Mouse (Mus musculus): ENCODE results near the gene Myl12a. TPM values are rescaled to one million over a fixed set of nuclear protein-coding genes. Genes with fewer than 3 reads are reported as not detected.

Gene Myl12a
- polyA plus RNA-seq, 1 experiment = 1,052 TPM

DNA sequence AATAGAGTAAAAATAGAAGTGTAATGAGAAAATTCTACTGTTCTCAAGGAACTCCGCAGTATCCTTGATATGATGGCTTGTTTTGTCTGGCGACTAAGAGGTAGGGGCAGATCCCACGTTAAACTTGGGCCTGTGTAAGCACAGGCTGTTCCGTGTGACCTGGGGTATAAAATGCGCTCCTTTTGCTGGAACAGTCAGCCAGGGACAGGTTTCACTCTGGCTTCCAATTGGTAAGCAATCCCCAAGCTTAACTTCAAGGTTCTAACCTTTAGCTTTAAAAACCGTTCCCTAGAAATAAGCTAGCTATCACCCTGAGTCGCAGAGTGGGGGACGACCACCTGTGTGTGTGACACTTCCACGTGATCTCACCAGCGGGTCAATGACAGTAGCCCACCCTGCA is 30.0 kb upstream of the Myl12a start:
- TF ChIP-seq CTCF (IDR thresholded peaks at IDR 0.05; ENCODE audit: borderline replicate concordance, insufficient read depth, low read length) (no peak), POLR2A (IDR thresholded peaks at IDR 0.05; ENCODE audit: low read depth, low read length) (no peak)

GRCm38 (mm10) chr17:71027186-71027585 is 24.5 kb upstream of the Myl12a start:
- TF ChIP-seq CTCF (IDR thresholded peaks at IDR 0.05; ENCODE audit: borderline replicate concordance, insufficient read depth, low read length) = no peak
- TF ChIP-seq POLR2A (IDR thresholded peaks at IDR 0.05; ENCODE audit: low read depth, low read length) = no peak
- no peak overlapping the region for H3K27ac ChIP-seq (ENCODE audit: insufficient read depth, low read length)
- H3K4me1 ChIP-seq (ENCODE audit: control insufficient read depth, insufficient read depth, low read length) = no peaks in the 10 kb centered on the region

More for the DNA sequence above, 30.0 kb upstream of the Myl12a start:
- no peak overlapping the region for H3K27ac ChIP-seq (ENCODE audit: insufficient read depth, low read length)
- H3K4me3 ChIP-seq (ENCODE audit: insufficient read depth, low read length) = no peak overlapping the region
- no peaks in the 10 kb centered on the region for H3K4me1 ChIP-seq (ENCODE audit: control insufficient read depth, insufficient read depth, low read length)

GRCm38 (mm10) chr17:71025922-71026321 is 23.2 kb upstream of the Myl12a start:
- Histone ChIP-seq H3K27ac (ENCODE audit: insufficient read depth, low read length) (no peak overlapping the region), H3K4me3 (ENCODE audit: insufficient read depth, low read length) (no peak overlapping the region), H3K4me1 (ENCODE audit: control insufficient read depth, insufficient read depth, low read length) (peaks cover 2% of the 10 kb centered on the region; the same call in 1 of the 2 replicates)
- TF ChIP-seq POLR2A (IDR thresholded peaks at IDR 0.05; ENCODE audit: low read depth, low read length) (no peak), CTCF (IDR thresholded peaks at IDR 0.05; ENCODE audit: borderline replicate concordance, insufficient read depth, low read length) (no peak)

More at GRCm38 (mm10) chr17:71027186-71027585, 24.5 kb upstream of the Myl12a start:
- H3K4me3 ChIP-seq (ENCODE audit: insufficient read depth, low read length) = no peak overlapping the region

DNA sequence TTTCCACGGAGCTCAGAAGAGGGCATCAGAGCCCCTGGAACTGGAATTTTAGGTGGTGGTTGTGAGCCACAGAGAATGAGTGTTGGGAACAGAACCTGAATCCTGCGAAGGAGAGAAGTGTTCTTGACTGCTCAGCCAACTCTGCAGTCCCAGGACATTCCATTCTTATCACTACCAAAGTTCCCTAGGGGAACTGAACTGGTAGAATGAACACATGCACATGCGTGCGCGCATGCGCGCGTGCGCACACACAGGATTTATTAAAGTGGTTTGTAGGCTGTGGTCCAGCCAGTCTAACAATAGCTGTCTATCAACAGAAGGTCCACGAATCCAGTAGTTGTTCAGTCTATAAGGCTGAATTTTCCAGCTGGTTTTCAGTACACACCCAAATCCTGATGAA is 21.4 kb upstream of the Myl12a start:
- Histone ChIP-seq H3K4me1 (ENCODE audit: control insufficient read depth, insufficient read depth, low read length) (peaks cover 2% of the 10 kb centered on the region; the same call in 1 of the 2 replicates), H3K4me3 (ENCODE audit: insufficient read depth, low read length) (no peak overlapping the region), H3K27ac (ENCODE audit: insufficient read depth, low read length) (no peak overlapping the region)
- TF ChIP-seq CTCF (IDR thresholded peaks at IDR 0.05; ENCODE audit: borderline replicate concordance, insufficient read depth, low read length) (no peak), POLR2A (IDR thresholded peaks at IDR 0.05; ENCODE audit: low read depth, low read length) (no peak)

GRCm38 (mm10) chr17:71022841-71023240 is 20.2 kb upstream of the Myl12a start:
- no peak overlapping the region for H3K27ac ChIP-seq (ENCODE audit: insufficient read depth, low read length)
- no peak overlapping the region for H3K4me3 ChIP-seq (ENCODE audit: insufficient read depth, low read length)
- TF ChIP-seq CTCF (IDR thresholded peaks at IDR 0.05; ENCODE audit: borderline replicate concordance, insufficient read depth, low read length) = no peak
- no peak for TF ChIP-seq POLR2A (IDR thresholded peaks at IDR 0.05; ENCODE audit: low read depth, low read length)
- peaks cover 2% of the 10 kb centered on the region; the same call in 1 of the 2 replicates for H3K4me1 ChIP-seq (ENCODE audit: control insufficient read depth, insufficient read depth, low read length)

DNA sequence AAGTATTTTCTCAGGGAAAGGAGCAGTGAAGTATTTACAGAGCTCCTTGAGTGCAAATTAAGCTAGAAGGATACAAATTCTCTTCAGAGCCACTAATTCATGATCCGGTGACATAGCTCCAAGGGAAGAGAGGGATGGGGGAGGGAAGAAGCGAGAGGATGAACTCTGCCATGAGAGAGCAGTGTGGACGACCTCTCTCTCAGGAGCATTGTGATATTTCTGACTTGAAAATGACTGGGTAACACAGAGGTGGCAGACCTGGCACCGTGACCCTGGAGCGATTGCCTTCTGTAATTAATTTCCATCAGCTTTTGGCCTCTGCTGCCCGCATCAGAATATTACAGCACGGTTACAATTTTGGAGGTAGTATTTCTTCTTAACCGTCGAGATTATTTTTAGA is 17.2 kb upstream of the Myl12a start:
- no peak overlapping the region for H3K4me3 ChIP-seq (ENCODE audit: insufficient read depth, low read length)
- H3K27ac ChIP-seq (ENCODE audit: insufficient read depth, low read length) = no peak overlapping the region
- TF ChIP-seq CTCF (IDR thresholded peaks at IDR 0.05; ENCODE audit: borderline replicate concordance, insufficient read depth, low read length) = no peak
- H3K4me1 ChIP-seq (ENCODE audit: control insufficient read depth, insufficient read depth, low read length) = peaks cover 2% of the 10 kb centered on the region; the same call in 1 of the 2 replicates

GRCm38 (mm10) chr17:71019309-71019655 is 16.6 kb upstream of the Myl12a start:
- Histone ChIP-seq H3K4me1 (ENCODE audit: control insufficient read depth, insufficient read depth, low read length) (peaks cover 2% of the 10 kb centered on the region; the same call in 1 of the 2 replicates), H3K27ac (ENCODE audit: insufficient read depth, low read length) (no peak overlapping the region), H3K4me3 (ENCODE audit: insufficient read depth, low read length) (no peak overlapping the region)
- no peak for TF ChIP-seq CTCF (IDR thresholded peaks at IDR 0.05; ENCODE audit: borderline replicate concordance, insufficient read depth, low read length)
- TF ChIP-seq POLR2A (IDR thresholded peaks at IDR 0.05; ENCODE audit: low read depth, low read length) = no peak

- Histone ChIP-seq H3K4me3 (ENCODE audit: insufficient read depth, low read length) (no peak overlapping the region), H3K27ac (ENCODE audit: insufficient read depth, low read length) (no peak overlapping the region), H3K4me1 (ENCODE audit: control insufficient read depth, insufficient read depth, low read length) (peaks cover 2% of the 10 kb centered on the region; the same call in 1 of the 2 replicates)
- no peak for TF ChIP-seq CTCF (IDR thresholded peaks at IDR 0.05; ENCODE audit: borderline replicate concordance, insufficient read depth, low read length)
- no peak for TF ChIP-seq POLR2A (IDR thresholded peaks at IDR 0.05; ENCODE audit: low read depth, low read length)
Observed at GRCm38 (mm10) chr17:71018616-71019308, 16.1 kb upstream of the Myl12a start.

DNA sequence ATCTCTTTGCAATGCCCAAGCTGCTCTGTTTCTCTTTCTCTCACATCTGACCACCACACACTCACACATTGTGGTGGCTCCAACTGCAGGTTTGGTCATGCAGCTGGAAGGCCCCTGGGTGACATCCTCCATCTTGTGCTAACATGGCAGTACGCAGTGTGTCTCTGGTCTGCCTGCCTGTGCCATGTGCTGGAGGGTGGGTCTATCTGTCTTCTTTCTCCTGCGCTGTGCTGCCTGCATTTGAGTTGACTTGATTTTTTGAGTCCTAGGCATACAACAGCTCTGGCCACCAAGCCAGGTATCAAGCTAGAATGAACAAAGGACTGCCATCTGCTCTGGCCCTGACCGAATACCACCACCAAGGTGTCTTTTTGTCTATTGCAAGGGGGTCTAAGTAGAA is 15.5 kb upstream of the Myl12a start:
- Histone ChIP-seq H3K27ac (ENCODE audit: insufficient read depth, low read length) (no peak overlapping the region), H3K4me3 (ENCODE audit: insufficient read depth, low read length) (no peak overlapping the region), H3K4me1 (ENCODE audit: control insufficient read depth, insufficient read depth, low read length) (peaks cover 2% of the 10 kb centered on the region; the same call in 1 of the 2 replicates)
- no peak for TF ChIP-seq CTCF (IDR thresholded peaks at IDR 0.05; ENCODE audit: borderline replicate concordance, insufficient read depth, low read length)
- TF ChIP-seq POLR2A (IDR thresholded peaks at IDR 0.05; ENCODE audit: low read depth, low read length) = no peak

DNA sequence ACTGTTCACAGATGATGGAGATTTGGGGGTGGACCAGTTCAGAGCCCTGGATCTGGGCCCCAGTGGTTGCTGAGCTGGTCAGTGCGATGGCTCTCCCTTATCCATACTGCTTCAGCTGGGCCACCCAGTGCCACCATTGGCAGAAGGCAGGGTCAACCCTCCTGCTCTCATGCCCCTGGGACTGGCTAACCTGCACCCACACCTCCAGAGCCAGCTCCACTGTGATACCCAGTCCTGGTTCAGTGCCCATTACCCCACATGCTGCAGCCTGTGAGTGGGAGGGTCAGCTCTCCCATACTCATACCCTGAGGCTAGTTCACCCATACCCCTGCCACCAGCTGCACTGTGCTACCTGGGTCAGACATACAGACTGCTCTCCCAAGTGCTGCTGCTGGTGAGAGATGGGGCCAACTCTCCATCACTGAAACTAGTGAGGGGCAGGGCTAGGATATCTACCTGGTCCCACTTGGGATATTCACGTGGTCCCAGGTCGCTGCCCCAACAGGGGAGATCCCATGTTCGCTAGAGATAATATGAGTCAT is 14.8 kb upstream of the Myl12a start:
- peaks cover 2% of the 10 kb centered on the region; the same call in 1 of the 2 replicates for H3K4me1 ChIP-seq (ENCODE audit: control insufficient read depth, insufficient read depth, low read length)
- no peak overlapping the region for H3K4me3 ChIP-seq (ENCODE audit: insufficient read depth, low read length)
- no peak overlapping the region for H3K27ac ChIP-seq (ENCODE audit: insufficient read depth, low read length)
- TF ChIP-seq POLR2A (IDR thresholded peaks at IDR 0.05; ENCODE audit: low read depth, low read length) (no peak), CTCF (IDR thresholded peaks at IDR 0.05; ENCODE audit: borderline replicate concordance, insufficient read depth, low read length) (no peak)

Data from embryonic fibroblast, embryonic 13.5 days (primary cell).